Mouse (Mus musculus): Measurements from ENCODE around the gene Serpina1f. TPM values are rescaled to one million over a fixed set of nuclear protein-coding genes. Genes with fewer than 3 reads are reported as not detected.
"Not testable (repeated sequence)": the region's sequence is repeated elsewhere in the genome, so short reads cannot be mapped to it uniquely, and the experiment has no call there.

The Serpina1f gene
- not detected in 2 replicates for polyA plus RNA-seq (2014; fragmentation: Nextera tagmentation; extraction: Ambion mirVana)

DNA sequence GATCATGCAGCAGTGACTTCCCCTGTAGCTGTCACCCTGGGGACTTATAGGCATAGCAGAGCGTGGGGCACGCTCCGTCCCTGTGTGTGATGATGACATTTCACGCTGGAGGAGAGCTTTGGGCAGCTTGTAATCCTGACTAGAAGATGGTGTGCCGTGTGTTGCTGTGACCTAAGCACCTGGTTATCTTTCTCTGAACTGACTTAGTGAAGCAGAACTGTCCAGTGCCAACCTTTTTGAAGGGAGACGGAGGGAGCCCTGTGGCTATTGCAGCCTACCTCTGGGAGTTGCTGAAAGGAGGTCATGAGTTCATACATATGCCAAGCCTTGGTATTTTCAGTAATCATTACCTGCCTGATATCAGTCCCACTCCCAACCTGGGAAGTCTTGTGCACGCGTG, at the start of gene Serpina1f:
Gene Serpina1f (minus strand): TSS at position 101 of the 400 bp plus-strand sequence.
- H3K4me3 ChIP-seq (ENCODE audit: low read depth, low read length): no peak within 1 kb of the TSS
- H3K36me3 ChIP-seq (ENCODE audit: control insufficient read depth, insufficient read depth, low read length): no peaks in the 10 kb centered on the region
- H3K9me3 ChIP-seq (ENCODE audit: control insufficient read depth, low read length): no peaks in the 10 kb centered on the region
- no peak within 1 kb of the TSS for H3K27ac ChIP-seq (ENCODE audit: low read depth, low read length)
- WGBS: 91% methylated on average over 8 of the region's 8 CpGs
- no peak for ATAC-seq (ENCODE audit: insufficient read depth, low FRiP score, low TSS enrichment)
- no peak for DNase-seq (ENCODE audit: low spot score)
- H3K9ac ChIP-seq (ENCODE audit: low read length): no peak within 1 kb of the TSS
- H3K4me2 ChIP-seq (ENCODE audit: low read depth): no peak within 1 kb of the TSS
- H3K27me3 ChIP-seq (ENCODE audit: control insufficient read depth, insufficient read depth, low read length): no peaks in the 10 kb centered on the region
- H3K4me1 ChIP-seq (ENCODE audit: control insufficient read depth, insufficient read depth, low read length): no peaks in the 10 kb centered on the region

DNA sequence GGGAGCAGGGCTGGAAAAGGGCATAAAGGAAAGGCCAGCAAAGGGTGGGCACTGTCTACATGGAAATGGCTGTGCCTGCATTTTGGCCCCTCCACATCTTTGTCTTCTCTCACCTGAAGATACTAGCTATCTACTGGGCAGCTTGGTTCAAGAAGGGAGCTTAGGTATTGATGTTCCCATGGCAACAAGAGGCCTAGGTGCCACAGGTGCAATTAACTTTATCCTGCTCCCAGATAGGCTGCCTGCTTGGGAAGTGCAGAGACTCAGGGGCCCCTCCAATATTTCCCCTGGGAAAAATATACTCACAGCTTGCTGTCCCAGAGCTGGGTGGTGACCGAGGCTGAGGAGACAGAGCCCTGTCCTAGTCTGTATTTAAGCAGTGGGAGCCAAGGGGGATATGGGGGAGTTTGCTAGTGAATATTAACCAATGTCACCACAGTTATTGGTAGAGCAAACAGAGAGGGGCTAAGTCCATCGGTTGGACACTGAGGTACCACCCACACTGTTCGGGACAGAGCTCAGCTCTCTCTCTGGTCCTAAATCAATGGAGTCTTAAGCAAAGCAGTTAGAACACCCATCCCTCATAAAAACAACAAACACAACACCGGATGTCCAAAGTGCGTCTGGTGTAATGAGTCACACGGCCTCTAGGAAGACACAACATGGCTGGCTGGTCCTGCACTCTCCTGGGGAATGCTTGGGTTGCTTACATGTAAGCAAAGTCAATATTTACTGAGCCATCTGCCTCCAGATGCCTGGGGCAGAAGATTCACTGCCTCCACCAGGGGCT, 42.7 kb upstream of the Serpina1f start:
- not testable (repeated sequence) for H3K4me3 ChIP-seq (ENCODE audit: low read depth, low read length); ATAC-seq (ENCODE audit: insufficient read depth, low FRiP score, low TSS enrichment)
- WGBS: 83% methylated on average over 5 of the region's 6 CpGs

DNA sequence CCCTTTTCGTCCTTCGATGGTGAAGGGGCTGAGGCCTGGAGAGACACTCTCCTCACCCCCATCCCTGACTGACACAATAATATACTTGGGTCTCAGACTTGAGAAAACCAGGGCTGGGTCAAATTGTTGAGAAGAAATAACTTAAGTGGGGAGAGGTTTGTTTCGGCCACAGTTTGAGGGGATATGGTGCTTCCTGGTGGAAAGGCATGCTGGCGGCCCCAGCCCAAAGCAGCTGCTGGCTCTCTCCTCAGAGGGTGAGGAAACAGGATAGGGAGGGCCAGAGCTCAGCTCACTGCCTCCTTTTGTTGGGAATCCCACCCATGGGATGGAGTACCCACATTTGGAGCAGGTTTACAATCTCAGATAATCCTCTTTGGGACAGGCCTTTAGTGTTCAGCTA, 40.2 kb upstream of the Serpina1f start:
- WGBS: 96% methylated on average over 4 of the region's 4 CpGs

More for the DNA sequence above, 42.7 kb upstream of the Serpina1f start:
- not testable (repeated sequence) for H3K27ac ChIP-seq (ENCODE audit: low read depth, low read length); H3K36me3 ChIP-seq (ENCODE audit: control insufficient read depth, insufficient read depth, low read length); H3K9me3 ChIP-seq (ENCODE audit: control insufficient read depth, low read length); H3K9ac ChIP-seq (ENCODE audit: low read length); H3K27me3 ChIP-seq (ENCODE audit: control insufficient read depth, insufficient read depth, low read length); H3K4me1 ChIP-seq (ENCODE audit: control insufficient read depth, insufficient read depth, low read length); H3K4me2 ChIP-seq (ENCODE audit: low read depth); DNase-seq (ENCODE audit: low spot score)

DNA sequence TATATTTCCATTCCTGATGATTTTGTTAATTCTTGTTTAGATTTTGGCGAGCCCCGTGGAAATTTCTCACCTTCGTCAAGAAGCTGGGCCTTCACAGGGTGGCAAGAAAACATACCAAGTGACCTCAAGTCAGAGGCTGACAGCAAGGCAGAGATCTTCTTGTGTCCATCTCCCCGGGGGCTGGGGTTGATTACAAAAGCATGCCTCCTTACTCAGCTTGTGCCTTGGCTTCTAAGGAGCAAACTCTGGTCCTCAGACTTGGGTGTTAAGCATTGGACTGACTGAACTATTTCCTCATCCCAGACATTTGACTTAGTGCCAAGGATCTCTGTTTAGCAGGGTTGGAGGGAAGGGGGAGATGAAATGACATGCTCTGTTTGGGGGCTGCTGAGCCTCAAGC, 39.8 kb upstream of the Serpina1f start:
- H3K9ac ChIP-seq (ENCODE audit: low read length); H3K36me3 ChIP-seq (ENCODE audit: control insufficient read depth, insufficient read depth, low read length); H3K27me3 ChIP-seq (ENCODE audit: control insufficient read depth, insufficient read depth, low read length); H3K4me3 ChIP-seq (ENCODE audit: low read depth, low read length); H3K27ac ChIP-seq (ENCODE audit: low read depth, low read length); DNase-seq (ENCODE audit: low spot score); ATAC-seq (ENCODE audit: insufficient read depth, low FRiP score, low TSS enrichment); H3K9me3 ChIP-seq (ENCODE audit: control insufficient read depth, low read length); H3K4me1 ChIP-seq (ENCODE audit: control insufficient read depth, insufficient read depth, low read length); H3K4me2 ChIP-seq (ENCODE audit: low read depth): not testable (repeated sequence)
- 92% methylated on average over 4 of the region's 4 CpGs for WGBS

More for the DNA sequence above, 40.2 kb upstream of the Serpina1f start:
- ATAC-seq (ENCODE audit: insufficient read depth, low FRiP score, low TSS enrichment); H3K4me3 ChIP-seq (ENCODE audit: low read depth, low read length); H3K4me2 ChIP-seq (ENCODE audit: low read depth); H3K9ac ChIP-seq (ENCODE audit: low read length); H3K36me3 ChIP-seq (ENCODE audit: control insufficient read depth, insufficient read depth, low read length); DNase-seq (ENCODE audit: low spot score); H3K27ac ChIP-seq (ENCODE audit: low read depth, low read length); H3K4me1 ChIP-seq (ENCODE audit: control insufficient read depth, insufficient read depth, low read length); H3K9me3 ChIP-seq (ENCODE audit: control insufficient read depth, low read length); H3K27me3 ChIP-seq (ENCODE audit: control insufficient read depth, insufficient read depth, low read length): not testable (repeated sequence)

DNA sequence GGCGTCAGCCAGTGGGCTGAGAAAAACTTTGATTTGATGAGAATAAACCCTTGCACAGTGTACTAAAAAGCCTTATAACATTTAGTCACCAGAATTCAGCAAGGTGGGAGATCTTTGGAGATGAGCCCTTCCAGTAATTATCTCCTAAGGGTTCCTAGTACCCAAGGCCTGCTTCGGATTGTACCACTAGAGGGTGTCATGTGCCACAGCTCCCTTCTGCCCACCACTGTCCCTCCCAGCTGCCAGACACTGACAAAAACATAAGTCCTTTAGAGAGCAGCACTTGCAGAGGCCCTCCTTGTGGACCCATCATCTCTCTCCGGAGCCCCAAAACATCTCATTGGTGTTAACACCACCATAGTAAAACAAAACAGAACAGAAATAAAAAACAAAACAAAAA, 16.2 kb upstream of the Serpina1f start:
- H3K27me3 ChIP-seq (ENCODE audit: control insufficient read depth, insufficient read depth, low read length): no peaks in the 10 kb centered on the region
- no peak overlapping the region for H3K4me2 ChIP-seq (ENCODE audit: low read depth)
- WGBS: 79% methylated on average over 3 of the region's 3 CpGs
- H3K4me1 ChIP-seq (ENCODE audit: control insufficient read depth, insufficient read depth, low read length): no peaks in the 10 kb centered on the region
- no peak overlapping the region for H3K27ac ChIP-seq (ENCODE audit: low read depth, low read length)
- DNase-seq (ENCODE audit: low spot score) (no peak), ATAC-seq (ENCODE audit: insufficient read depth, low FRiP score, low TSS enrichment) (no peak)
- H3K9ac ChIP-seq (ENCODE audit: low read length): no peak overlapping the region
- no peaks in the 10 kb centered on the region for H3K36me3 ChIP-seq (ENCODE audit: control insufficient read depth, insufficient read depth, low read length)
- no peak overlapping the region for H3K4me3 ChIP-seq (ENCODE audit: low read depth, low read length)
- H3K9me3 ChIP-seq (ENCODE audit: control insufficient read depth, low read length): no peaks in the 10 kb centered on the region

DNA sequence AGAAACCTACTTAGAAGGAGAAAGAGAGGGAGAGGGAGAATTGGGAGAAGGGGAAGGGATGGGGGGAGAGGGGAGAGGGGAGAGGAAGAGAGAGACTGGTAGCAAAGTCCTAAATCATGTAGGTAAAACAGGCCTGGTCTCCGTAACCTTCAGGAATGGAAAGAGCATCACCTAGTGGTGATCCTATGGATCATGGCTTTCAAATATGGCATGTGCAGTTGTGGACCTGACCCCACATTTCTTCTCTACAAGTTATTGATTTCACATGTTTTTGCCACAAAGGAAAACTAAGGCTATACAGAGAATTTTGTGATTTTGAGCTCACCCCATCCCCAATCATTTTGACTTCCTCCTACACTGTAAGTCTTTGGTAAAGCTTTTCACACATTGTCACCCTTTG, 15.1 kb upstream of the Serpina1f start:
- 78% methylated on average over 1 of the region's 1 CpGs for WGBS
- no peaks in the 10 kb centered on the region for H3K4me1 ChIP-seq (ENCODE audit: control insufficient read depth, insufficient read depth, low read length)
- H3K36me3 ChIP-seq (ENCODE audit: control insufficient read depth, insufficient read depth, low read length): no peaks in the 10 kb centered on the region
- DNase-seq (ENCODE audit: low spot score): no peak
- no peak overlapping the region for H3K27ac ChIP-seq (ENCODE audit: low read depth, low read length)
- ATAC-seq (ENCODE audit: insufficient read depth, low FRiP score, low TSS enrichment): no peak
- no peak overlapping the region for H3K4me3 ChIP-seq (ENCODE audit: low read depth, low read length)
- H3K27me3 ChIP-seq (ENCODE audit: control insufficient read depth, insufficient read depth, low read length): no peaks in the 10 kb centered on the region
- H3K9me3 ChIP-seq (ENCODE audit: control insufficient read depth, low read length): no peaks in the 10 kb centered on the region
- H3K9ac ChIP-seq (ENCODE audit: low read length): no peak overlapping the region
- no peak overlapping the region for H3K4me2 ChIP-seq (ENCODE audit: low read depth)

DNA sequence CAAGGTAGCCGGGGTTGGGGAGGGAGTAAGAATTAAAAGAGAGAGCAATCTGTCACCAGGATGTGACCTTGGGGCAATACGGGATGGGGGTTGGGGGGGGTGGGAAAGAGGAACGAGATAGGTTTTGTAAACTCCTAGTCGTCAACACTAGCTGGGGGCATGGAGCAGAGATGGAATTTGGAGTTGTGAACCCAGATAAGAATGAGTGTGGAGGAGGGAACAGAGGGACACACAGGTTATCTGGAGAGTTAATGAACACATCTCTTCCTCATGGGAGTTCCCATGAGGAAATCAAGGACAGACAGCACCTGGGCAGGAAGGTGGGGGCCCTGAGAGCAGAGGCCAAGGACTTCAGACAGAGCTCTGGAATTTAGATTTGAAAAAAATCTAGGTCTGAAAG, 10.8 kb upstream of the Serpina1f start:
- H3K4me1 ChIP-seq (ENCODE audit: control insufficient read depth, insufficient read depth, low read length): no peaks in the 10 kb centered on the region
- WGBS: 89% methylated on average over 4 of the region's 4 CpGs
- H3K9me3 ChIP-seq (ENCODE audit: control insufficient read depth, low read length): no peaks in the 10 kb centered on the region
- no peaks in the 10 kb centered on the region for H3K36me3 ChIP-seq (ENCODE audit: control insufficient read depth, insufficient read depth, low read length)
- H3K4me2 ChIP-seq (ENCODE audit: low read depth): no peak overlapping the region
- no peaks in the 10 kb centered on the region for H3K27me3 ChIP-seq (ENCODE audit: control insufficient read depth, insufficient read depth, low read length)
- H3K4me3 ChIP-seq (ENCODE audit: low read depth, low read length): no peak overlapping the region
- no peak overlapping the region for H3K9ac ChIP-seq (ENCODE audit: low read length)
- no peak overlapping the region for H3K27ac ChIP-seq (ENCODE audit: low read depth, low read length)
- DNase-seq (ENCODE audit: low spot score) (no peak), ATAC-seq (ENCODE audit: insufficient read depth, low FRiP score, low TSS enrichment) (no peak)

DNA sequence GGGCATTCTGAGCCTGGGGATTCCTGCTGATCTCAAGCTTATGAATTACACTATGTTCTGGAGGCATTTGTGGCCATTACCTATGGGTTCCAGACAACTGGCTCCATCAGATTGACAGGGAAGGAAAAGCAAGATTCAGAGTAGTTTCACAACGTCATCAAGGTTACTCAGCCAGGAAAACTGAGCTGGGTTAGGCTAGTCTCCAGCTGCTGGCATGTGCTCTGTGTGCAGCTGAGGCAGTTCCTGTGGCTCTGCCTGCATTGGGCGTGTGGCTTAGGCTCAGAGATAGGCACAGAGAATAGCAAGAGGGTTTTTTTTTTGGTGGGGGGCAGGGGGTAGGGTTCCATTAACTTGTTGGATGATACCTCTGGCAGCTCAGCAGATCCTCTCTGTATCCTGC, 10.2 kb upstream of the Serpina1f start:
- Histone ChIP-seq H3K9ac (ENCODE audit: low read length) (no peak overlapping the region), H3K27ac (ENCODE audit: low read depth, low read length) (no peak overlapping the region), H3K27me3 (ENCODE audit: control insufficient read depth, insufficient read depth, low read length) (no peaks in the 10 kb centered on the region), H3K36me3 (ENCODE audit: control insufficient read depth, insufficient read depth, low read length) (no peaks in the 10 kb centered on the region), H3K4me3 (ENCODE audit: low read depth, low read length) (no peak overlapping the region), H3K4me2 (ENCODE audit: low read depth) (no peak overlapping the region), H3K4me1 (ENCODE audit: control insufficient read depth, insufficient read depth, low read length) (no peaks in the 10 kb centered on the region), H3K9me3 (ENCODE audit: control insufficient read depth, low read length) (no peaks in the 10 kb centered on the region)
- WGBS: 76% methylated on average over 2 of the region's 2 CpGs
- DNase-seq (ENCODE audit: low spot score) (no peak), ATAC-seq (ENCODE audit: insufficient read depth, low FRiP score, low TSS enrichment) (no peak)

DNA sequence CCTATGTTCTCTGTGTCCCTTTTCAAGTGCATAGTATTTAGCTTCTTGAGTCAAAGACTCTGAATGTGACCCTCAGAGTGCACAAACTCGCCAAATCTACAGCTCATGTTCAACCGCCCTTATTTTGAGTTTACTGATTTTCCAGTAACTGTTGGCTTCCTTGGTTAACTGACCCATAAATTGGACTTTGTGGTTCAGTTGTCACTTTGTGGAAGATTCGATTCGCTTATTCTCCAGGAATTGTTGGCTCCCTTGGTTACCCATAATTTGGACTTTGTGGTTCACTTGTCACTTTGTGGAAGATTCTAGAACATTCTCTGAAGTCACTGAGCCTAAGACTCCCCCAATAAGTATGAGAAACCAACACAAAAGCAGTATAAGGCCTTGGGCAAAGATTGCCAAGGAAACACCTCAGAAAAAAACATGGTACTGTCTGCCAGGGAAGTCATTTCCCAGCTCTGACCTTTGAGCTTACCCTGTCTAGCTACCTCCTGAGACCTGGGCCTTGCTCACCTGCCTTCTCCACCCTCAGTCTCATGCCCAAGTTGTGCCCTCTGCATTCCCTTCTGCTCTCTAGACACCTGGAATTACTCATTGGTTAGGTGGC, 4.9 kb upstream of the Serpina1f start:
- no peaks in the 10 kb centered on the region for H3K9me3 ChIP-seq (ENCODE audit: control insufficient read depth, low read length)
- 85% methylated on average over 4 of the region's 4 CpGs for WGBS
- no peak overlapping the region for H3K9ac ChIP-seq (ENCODE audit: low read length)
- H3K4me2 ChIP-seq (ENCODE audit: low read depth): no peak overlapping the region
- no peak overlapping the region for H3K27ac ChIP-seq (ENCODE audit: low read depth, low read length)
- no peak for ATAC-seq (ENCODE audit: insufficient read depth, low FRiP score, low TSS enrichment)
- H3K4me3 ChIP-seq (ENCODE audit: low read depth, low read length): no peak overlapping the region
- no peak for DNase-seq (ENCODE audit: low spot score)
- H3K36me3 ChIP-seq (ENCODE audit: control insufficient read depth, insufficient read depth, low read length): no peaks in the 10 kb centered on the region
- no peaks in the 10 kb centered on the region for H3K27me3 ChIP-seq (ENCODE audit: control insufficient read depth, insufficient read depth, low read length)
- no peaks in the 10 kb centered on the region for H3K4me1 ChIP-seq (ENCODE audit: control insufficient read depth, insufficient read depth, low read length)

Data from neural tube, embryonic 11.5 days (tissue).